Mouse (Mus musculus) liver, postnatal 0 days (tissue): ENCODE data around the gene Kbtbd13.
A peak's percentile ranks its signal among the peaks of the same experiment; 100 is the strongest.

Source experiments
- CTCF ChIP-seq: sonication (generic); IDR thresholded peaks from 2 replicates; pipeline ENCODE4 v1.5.1; 2016; ENCODE audit warnings: antibody characterized with exemption, low read depth
- EP300 ChIP-seq: IDR thresholded peaks from 2 replicates; pipeline ENCODE4 v1.6.1; 2016; ENCODE audit warnings: antibody characterized with exemption, low read depth, mild to moderate bottlenecking

DNA sequence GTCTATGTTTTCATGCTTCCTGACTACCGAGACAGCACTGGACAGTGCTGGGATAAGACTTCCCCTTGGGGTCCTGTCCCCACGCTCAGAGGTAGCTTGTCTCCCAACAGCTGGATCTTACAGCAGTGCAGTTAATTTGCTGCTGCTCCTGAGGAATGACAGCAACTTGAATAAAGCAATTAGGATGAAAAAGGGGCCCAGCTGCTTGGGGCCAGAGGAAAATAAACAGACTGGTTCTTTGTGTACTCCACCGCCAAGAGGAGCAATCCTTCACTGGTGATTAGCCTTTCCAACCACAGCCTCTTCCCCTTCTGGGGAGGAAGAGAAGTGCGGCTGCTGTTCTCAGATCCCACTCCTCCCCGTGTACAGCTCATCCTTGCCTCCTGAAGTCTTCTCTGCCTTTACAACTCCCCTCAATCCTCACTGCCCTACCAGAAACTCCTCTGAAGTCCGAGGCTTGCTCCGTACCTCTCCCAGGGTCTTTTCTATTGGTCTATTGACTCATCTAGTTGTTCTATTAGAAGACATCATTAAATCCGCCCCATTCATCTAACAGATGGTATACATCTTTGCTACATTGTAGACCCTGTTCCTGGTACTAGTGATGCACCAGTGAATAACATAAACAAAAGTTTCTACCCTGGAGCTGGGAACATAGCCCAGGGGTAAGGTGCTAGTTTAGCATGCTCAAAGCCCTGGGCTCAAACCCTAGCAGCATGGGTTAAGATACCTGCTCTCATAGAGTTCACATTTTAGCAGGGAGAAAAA, 4.9 kb downstream of the Kbtbd13 start:
- TF ChIP-seq EP300 = no peak
- 0 out of 2 replicates have a peak, but pooled peaks have one; percentile 15 for TF ChIP-seq CTCF
